Mouse (Mus musculus) intestine, postnatal 0 days (tissue): Measurements from ENCODE around the gene Gpld1. TPM values are rescaled to one million over a fixed set of nuclear protein-coding genes. Genes with fewer than 3 reads are reported as not detected.

Source experiments
- ATAC-seq: fragments of 200-750 bp; cut with Nextera tagmentation; 2 replicates; pipeline ENCODE4 v1.8.0; 2017; ENCODE audit warnings: mild to moderate bottlenecking, moderate TSS enrichment, moderate library complexity
- H3K27ac ChIP-seq: fragments of 300-500 bp; sonication (generic); 2 replicates; pipeline ENCODE4 v1.5.1; 2014; ENCODE audit warnings: mild to moderate bottlenecking, low read depth, low read length, moderate library complexity
- H3K27me3 ChIP-seq: fragments of 300-500 bp; sonication (generic); replicated peaks from 2 replicates; pipeline ENCODE4 v1.6.1; 2014; ENCODE audit warnings: low read length, mixed read lengths; ENCODE audit not compliant: control insufficient read depth, insufficient read depth
- H3K36me3 ChIP-seq: fragments of 300-500 bp; sonication (generic); 2 replicates; pipeline ENCODE4 v1.6.1; 2014; ENCODE audit warnings: mild to moderate bottlenecking, moderate library complexity; ENCODE audit not compliant: control insufficient read depth, insufficient read depth
- H3K4me1 ChIP-seq: fragments of 300-500 bp; sonication (generic); replicated peaks from 2 replicates; pipeline ENCODE4 v1.6.1; 2014; ENCODE audit warnings: antibody characterized with exemption, low read length, mixed read lengths; ENCODE audit not compliant: control insufficient read depth, insufficient read depth
- H3K4me2 ChIP-seq: fragments of 300-500 bp; sonication (generic); replicated peaks from 2 replicates; pipeline ENCODE4 v1.6.1; 2014; ENCODE audit warnings: low read depth, mild to moderate bottlenecking, moderate library complexity
- H3K4me3 ChIP-seq: fragments of 300-500 bp; sonication (generic); 2 replicates; pipeline ENCODE4 v1.5.1; 2014; ENCODE audit warnings: low read depth, low read length
- H3K9ac ChIP-seq: fragments of 300-500 bp; sonication (generic); 2 replicates; pipeline ENCODE4 v1.6.1; 2014; ENCODE audit warnings: mild to moderate bottlenecking, low read depth, low read length
- H3K9me3 ChIP-seq: fragments of 300-500 bp; sonication (generic); 2 replicates; pipeline ENCODE4 v1.6.1; 2016; ENCODE audit warnings: mixed run types; ENCODE audit not compliant: control insufficient read depth
- CTCF ChIP-seq: sonication (generic); IDR thresholded peaks from 2 replicates; pipeline ENCODE4 v1.5.1; 2016; ENCODE audit warnings: low read depth, mild to moderate bottlenecking, control low read depth, antibody characterized with exemption, moderate library complexity
- WGBS: fragments of 180-500 bp; shearing (Covaris S2); extraction: QIAGEN DNeasy Blood & Tissue Kit; methylation state at CpG from one replicate; pipeline ENCODE4 v1.1.7; 2014; 5-methylcytosine and 5-hydroxymethylcytosine counted together
- polyA plus RNA-seq: library from polyadenylated mRNA; unstranded; fragments of >200 nt; fragmentation: Nextera tagmentation; extraction: Ambion mirVana; gene quantifications from 2 replicates; pipeline ENCODE4 v1.2.1, GENCODE M21; 2015

Gene Gpld1
- polyA plus RNA-seq, 1 experiment from 2014 or later: 0.65 TPM

- H3K9ac ChIP-seq: no peak overlapping the region
- H3K27ac ChIP-seq: no peak overlapping the region
- H3K27me3 ChIP-seq: no peaks in the 10 kb centered on the region
- H3K4me3 ChIP-seq: no peak overlapping the region
- no peak for ATAC-seq
- no peak overlapping the region for H3K4me2 ChIP-seq
- no peaks in the 10 kb centered on the region for H3K4me1 ChIP-seq
- WGBS: 37% methylated on average over 11 of the region's 11 CpGs
- no peak for TF ChIP-seq CTCF
- no peaks in the 10 kb centered on the region for H3K9me3 ChIP-seq
- H3K36me3 ChIP-seq: no peaks in the 10 kb centered on the region
Measured at GRCm38 (mm10) chr13:24955091-24955490, 12.1 kb downstream of the Gpld1 start.

GRCm38 (mm10) chr13:24955500-24955899 is 12.5 kb downstream of the Gpld1 start:
- Histone ChIP-seq H3K27ac (no peak overlapping the region), H3K4me1 (no peaks in the 10 kb centered on the region), H3K9ac (no peak overlapping the region), H3K4me3 (no peak overlapping the region), H3K9me3 (no peaks in the 10 kb centered on the region), H3K36me3 (no peaks in the 10 kb centered on the region), H3K27me3 (no peaks in the 10 kb centered on the region), H3K4me2 (no peak overlapping the region)
- peak; percentile 42; the same call in 1 of the 2 replicates for TF ChIP-seq CTCF
- WGBS: 9% methylated on average over 10 of the region's 10 CpGs
- ATAC-seq: peak; percentile 76

GRCm38 (mm10) chr13:24958671-24959070 is 15.7 kb downstream of the Gpld1 start:
- Histone ChIP-seq H3K9me3 (no peaks in the 10 kb centered on the region), H3K9ac (no peak overlapping the region), H3K27me3 (no peaks in the 10 kb centered on the region), H3K36me3 (no peaks in the 10 kb centered on the region), H3K27ac (no peak overlapping the region), H3K4me1 (no peaks in the 10 kb centered on the region), H3K4me2 (no peak overlapping the region), H3K4me3 (no peak overlapping the region)
- WGBS: 87% methylated on average over 11 of the region's 11 CpGs
- TF ChIP-seq CTCF: no peak
- no peak for ATAC-seq

- 62% methylated on average over 3 of the region's 3 CpGs for WGBS
- no peak for ATAC-seq
Measured at GRCm38 (mm10) chr13:24960084-24960483, 17.1 kb downstream of the Gpld1 start.

GRCm38 (mm10) chr13:24962119-24962518 is 19.2 kb downstream of the Gpld1 start:
- 87% methylated on average over 8 of the region's 8 CpGs for WGBS
- TF ChIP-seq CTCF: no peak
- H3K4me3 ChIP-seq: no peak overlapping the region

More at GRCm38 (mm10) chr13:24960084-24960483, 17.1 kb downstream of the Gpld1 start:
- H3K9ac ChIP-seq: no peak overlapping the region
- H3K4me3 ChIP-seq: no peak overlapping the region
- no peak overlapping the region for H3K4me2 ChIP-seq
- H3K36me3 ChIP-seq: no peaks in the 10 kb centered on the region
- H3K27me3 ChIP-seq: no peaks in the 10 kb centered on the region
- no peak overlapping the region for H3K27ac ChIP-seq
- no peaks in the 10 kb centered on the region for H3K4me1 ChIP-seq
- no peaks in the 10 kb centered on the region for H3K9me3 ChIP-seq
- TF ChIP-seq CTCF: no peak

GRCm38 (mm10) chr13:24965130-24965845 is 22.3 kb downstream of the Gpld1 start:
- ATAC-seq: no peak; the same call in 1 of the 2 replicates

More at GRCm38 (mm10) chr13:24962119-24962518, 19.2 kb downstream of the Gpld1 start:
- Histone ChIP-seq H3K4me2 (no peak overlapping the region), H3K4me1 (no peaks in the 10 kb centered on the region), H3K27me3 (no peaks in the 10 kb centered on the region), H3K36me3 (no peaks in the 10 kb centered on the region), H3K27ac (no peak overlapping the region), H3K9ac (no peak overlapping the region), H3K9me3 (no peaks in the 10 kb centered on the region)
- no peak for ATAC-seq

More at GRCm38 (mm10) chr13:24965130-24965845, 22.3 kb downstream of the Gpld1 start:
- Histone ChIP-seq H3K27me3 (no peaks in the 10 kb centered on the region), H3K4me1 (no peaks in the 10 kb centered on the region), H3K9ac (no peak overlapping the region; the same call in 1 of the 2 replicates), H3K4me2 (peak overlapping the region; percentile 62), H3K36me3 (no peaks in the 10 kb centered on the region), H3K4me3 (peak overlapping the region; percentile 35), H3K27ac (no peak overlapping the region), H3K9me3 (no peaks in the 10 kb centered on the region)
- no peak for TF ChIP-seq CTCF
- WGBS: 13% methylated on average over 15 of the region's 15 CpGs
